Mouse (Mus musculus) retina, embryonic 14.5 days (tissue): ENCODE data around the gene Taf3.

Experiments
- DNase-seq: peaks from one replicate; pipeline ENCODE4 v3.0.0-alpha.2; 2015; ENCODE audit warnings: low spot score

Gene Taf3

GRCm38 (mm10) chr2:9889651-9890183, 158.7 kb downstream of the Taf3 start, which contains the start of gene Gata3:
Gata3 (minus strand) TSS chr2:9890034.
- DNase-seq, result no peak

DNA sequence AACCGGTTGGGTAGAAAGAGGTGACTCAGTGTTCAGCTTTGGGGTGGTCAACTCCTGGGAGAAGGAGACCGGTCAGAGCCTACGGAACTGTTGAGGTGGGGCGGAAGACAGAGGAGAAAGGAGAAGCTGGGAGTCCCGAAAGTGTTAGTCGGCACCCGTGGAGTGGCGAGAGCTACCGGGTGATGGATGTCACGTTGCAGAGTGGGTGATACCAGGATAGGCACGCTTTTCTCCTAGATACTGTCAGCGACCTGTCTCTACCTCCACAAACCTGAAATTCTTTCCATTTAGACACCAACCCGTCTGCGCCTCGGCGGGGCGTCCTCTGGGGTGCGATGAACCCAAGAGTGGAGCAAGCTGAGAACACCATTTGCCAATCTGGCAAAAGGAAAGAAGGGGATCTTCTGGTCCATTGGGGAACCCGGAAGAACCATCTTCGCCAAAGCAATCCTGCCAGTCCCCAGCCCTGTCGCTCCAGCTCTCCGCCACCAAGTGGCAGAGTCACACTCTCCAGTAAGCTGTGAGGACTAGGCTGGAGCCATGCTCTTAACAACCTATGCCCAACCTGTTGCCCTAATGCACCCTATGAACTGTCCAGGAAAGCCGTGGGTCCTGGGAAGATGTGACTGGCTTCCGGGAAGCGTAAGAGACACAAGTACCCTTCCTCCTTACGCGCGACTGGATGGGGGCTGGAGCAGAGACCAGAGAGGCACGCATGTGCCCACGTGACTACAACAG, 159.3 kb downstream of the Taf3 start, which contains the start of gene 9230102O04Rik:
9230102O04Rik (minus strand) TSS at position 628 of the 738 bp plus-strand sequence.
- peak; percentile 67 for DNase-seq

DNA sequence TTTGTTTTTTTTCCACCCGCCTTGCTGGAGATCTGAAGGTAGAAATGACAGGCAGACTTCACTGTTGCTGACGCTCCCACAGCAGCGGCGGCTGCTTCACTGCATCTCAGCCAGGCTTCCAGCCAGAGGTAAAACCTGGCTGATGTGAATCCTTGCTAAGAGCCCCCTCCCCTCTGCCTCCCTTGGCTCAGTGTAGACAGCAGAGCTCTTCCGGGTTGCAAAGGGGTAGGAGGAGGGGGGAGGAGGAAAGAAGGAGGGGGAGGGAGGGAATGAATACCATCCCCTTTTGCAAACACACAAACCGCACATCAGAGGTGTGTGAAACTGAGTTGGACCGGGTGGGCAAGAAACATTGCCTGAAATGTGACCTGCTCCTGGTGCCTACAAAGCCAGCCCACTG, 160.8 kb downstream of the Taf3 start:
- peak; percentile 29 for DNase-seq

GRCm38 (mm10) chr2:9886921-9887610, 161.3 kb downstream of the Taf3 start:
- no peak for DNase-seq

DNA sequence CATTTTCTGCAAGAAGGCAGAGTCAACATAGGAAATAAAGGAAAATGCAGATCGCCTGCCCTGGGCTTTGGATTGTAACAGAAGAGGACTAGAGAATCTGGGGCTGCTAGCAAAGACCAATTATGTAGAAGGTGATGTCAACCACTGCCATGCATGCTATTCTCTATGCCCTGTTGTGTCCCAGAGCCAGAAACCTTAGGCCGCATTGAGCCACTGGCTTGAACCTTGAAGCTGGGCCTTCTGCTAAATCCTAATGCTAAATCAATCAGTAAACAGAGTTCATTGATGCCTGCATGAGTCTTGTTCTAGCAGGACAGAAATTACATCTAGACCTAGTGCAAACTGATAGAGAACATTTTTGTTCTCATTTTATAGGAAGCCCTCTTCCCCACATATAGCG, 162.4 kb downstream of the Taf3 start:
- DNase-seq, result peak; percentile 24

DNA sequence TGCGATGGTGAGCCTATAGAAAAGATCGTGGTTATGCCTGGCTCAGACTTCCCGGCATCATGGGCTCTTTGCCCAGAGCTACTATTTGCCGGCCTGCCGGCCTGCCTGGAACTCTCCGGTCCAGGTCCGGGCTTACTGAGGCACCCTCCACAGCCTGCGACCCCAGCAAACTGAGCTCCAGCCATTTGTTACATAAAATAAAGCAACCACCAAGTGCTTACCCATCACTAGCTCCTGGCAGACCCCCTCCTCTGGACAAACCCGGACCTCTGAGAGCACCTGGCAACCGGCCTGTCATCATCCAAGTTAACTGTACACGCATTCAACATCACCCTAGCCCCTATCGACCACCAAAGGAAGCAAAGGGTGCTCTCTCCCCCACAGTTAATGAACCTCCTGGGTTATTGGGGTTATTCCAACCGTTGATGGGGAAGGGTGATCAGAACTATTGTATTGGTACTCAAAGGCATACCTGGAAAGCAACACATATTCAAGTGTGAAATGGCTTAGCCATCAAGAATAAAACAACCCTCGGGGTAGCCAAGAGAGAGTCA, 163.1 kb downstream of the Taf3 start:
- no peak for DNase-seq

GRCm38 (mm10) chr2:9884533-9885216, 163.7 kb downstream of the Taf3 start:
- DNase-seq, result peak; percentile 28

DNA sequence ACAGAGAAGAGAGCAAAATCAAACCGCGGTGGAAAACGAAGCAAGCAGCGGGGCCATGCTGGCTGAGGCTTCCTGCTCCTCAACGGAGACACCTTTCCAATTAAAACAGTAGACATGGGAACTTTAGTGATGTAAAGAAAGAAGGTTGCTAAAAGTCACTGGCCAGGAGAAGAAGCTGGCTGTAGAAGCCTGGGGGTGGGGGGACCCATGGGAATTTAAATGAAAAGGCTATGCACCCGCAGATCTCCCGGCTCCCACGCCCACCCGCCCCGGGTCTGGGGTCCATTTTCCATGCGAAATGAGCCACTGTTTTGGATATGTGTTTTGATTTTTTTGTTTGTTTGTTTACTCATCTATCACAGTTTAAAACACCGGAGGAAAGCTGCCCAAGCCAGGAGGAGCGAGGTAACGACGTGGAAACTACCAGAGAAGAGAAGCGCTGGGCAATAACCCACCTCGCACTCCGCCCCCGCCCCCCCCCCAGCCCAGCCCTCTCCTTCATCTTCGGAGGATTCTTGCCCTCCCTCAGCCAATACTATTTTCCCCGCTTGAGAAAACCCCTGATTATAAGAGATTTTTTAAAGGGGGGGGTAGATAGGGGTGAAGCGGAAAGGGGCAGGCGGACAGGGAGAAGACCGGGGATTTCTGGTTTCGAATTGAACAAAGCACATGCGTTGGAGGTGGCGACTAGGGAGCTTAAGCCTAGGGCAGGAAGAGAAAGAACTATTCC, 164.4 kb downstream of the Taf3 start:
- DNase-seq, result no peak

- DNase-seq, result peak; percentile 67
Observed at GRCm38 (mm10) chr2:9882926-9883802, 165.2 kb downstream of the Taf3 start.

- peak; percentile 45 for DNase-seq
Observed at GRCm38 (mm10) chr2:9882371-9882925, 165.9 kb downstream of the Taf3 start.

- peak; percentile 43 for DNase-seq
Observed at GRCm38 (mm10) chr2:9881611-9882023, 166.8 kb downstream of the Taf3 start.

DNA sequence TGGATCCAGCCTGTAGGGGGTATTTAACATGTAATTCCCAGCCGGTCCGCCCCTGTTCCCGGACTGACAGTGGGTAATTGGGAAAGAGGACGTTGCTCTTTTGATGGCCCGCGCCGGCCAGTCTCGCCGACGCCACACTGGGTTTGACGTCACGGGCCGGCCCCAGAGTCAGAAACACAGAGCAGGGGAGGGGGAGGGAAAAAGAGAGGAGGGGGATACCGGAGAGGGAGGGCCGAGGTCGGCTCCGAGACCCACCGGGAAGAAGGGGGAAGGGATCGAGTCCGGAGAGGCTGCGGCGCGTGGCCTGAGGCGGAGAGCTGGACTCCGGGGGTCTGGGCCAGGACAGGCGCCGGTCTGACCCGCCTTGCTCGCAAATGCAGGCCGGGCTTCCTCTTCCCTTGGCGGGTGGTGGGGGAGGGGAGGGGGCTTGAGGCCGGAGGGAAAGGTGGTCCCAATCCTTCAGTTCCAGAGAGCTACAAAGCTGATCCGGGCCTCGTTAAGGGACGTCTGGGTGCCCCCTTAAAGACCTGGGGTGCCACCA, 167.3 kb downstream of the Taf3 start, which contains the start of gene 4930412O13Rik:
4930412O13Rik (plus strand) TSS at position 202 of the 541 bp plus-strand sequence.
- peak; percentile 59 for DNase-seq

- DNase-seq, result peak; percentile 39
Observed at GRCm38 (mm10) chr2:9880271-9880670, 168.1 kb downstream of the Taf3 start.

DNA sequence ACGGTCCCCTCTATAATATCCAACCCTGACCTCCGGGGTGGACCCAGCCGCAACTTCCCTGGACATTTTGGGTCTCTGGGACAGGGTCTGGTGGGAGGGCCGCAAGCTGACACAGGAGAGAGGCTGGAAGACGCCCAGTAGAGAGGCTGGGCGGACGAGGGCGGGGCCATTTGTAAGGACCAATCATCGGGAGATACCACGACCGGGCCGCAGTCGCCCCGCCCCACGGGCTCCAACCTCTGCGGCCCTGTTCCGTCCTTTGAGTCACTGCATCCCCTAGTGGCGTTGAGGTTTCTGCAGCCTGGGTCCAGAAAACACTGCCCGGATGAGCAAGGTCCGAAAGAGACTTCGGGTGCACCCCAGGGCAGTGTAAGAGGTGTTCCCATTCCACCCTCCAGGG, 168.9 kb downstream of the Taf3 start:
- DNase-seq, result peak; percentile 96

DNA sequence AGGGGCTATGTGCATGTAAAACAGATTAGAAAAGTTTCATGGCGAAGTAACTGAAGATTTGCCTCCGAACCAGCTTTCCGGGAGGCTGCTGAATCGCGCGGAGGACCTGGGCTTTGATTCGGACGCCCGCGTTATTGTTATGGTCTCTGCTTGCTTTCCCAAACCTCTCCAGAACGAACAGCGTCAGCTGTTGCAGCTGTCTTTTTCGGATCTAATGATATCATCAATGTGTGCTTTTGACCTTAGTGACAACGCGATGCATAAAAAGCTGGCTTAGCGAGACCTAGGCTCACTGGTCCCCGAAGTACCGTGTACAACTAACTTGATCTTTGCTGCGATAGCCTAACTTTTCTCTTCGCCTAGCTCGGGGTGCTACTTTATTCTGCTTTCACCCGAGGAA, 169.3 kb downstream of the Taf3 start:
- DNase-seq, result no peak

DNA sequence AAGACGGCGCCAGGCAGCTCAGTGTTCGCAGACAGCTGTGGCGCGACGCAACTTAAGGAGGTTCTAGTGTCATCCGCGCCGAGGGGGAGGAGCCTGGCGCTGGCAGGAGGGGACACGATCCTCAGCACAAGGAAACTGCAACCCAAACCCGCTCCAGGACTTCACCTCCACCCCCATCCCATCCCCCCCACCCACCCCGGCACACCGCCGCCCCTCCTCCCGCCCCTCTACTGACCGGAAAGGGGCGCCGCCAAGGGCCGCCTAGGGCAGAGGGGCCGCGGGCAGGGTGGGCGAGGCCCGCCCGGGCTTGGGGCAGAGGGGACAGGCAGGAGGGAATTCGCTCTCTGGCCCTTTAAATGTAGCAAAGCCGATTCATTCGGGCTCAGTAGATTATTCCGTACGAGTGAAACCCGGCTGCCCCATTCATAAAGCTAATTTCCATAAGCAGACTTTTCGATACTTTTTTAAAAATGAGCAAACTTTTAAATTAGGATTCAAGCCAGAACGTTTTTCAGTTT, 169.8 kb downstream of the Taf3 start:
- DNase-seq, result peak; percentile 67

GRCm38 (mm10) chr2:9877966-9878563, 170.3 kb downstream of the Taf3 start:
- peak; percentile 42 for DNase-seq

DNA sequence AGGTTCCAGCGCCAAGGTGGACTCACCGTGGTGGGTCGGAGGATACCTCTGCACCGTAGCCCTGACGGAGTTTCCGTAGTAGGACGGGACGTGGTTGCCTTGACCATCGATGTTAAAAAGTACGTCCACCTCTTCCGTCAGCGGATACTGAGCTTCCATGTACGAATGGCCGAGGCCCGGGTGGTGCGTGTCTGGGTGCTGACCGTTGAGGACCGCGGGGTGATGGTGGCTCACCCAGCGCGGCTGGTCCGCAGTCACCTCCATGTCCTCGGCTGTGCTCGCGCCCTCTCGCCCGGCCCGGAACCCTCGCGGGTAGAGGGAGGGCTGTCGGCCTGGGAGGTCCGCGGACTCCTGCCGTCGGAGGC, 171.1 kb downstream of the Taf3 start:
- DNase-seq, result peak; percentile 45
